Mouse (Mus musculus) stomach, embryonic 14.5 days (tissue): ENCODE results near the gene Mmp25. TPM values are rescaled to one million over a fixed set of nuclear protein-coding genes. Genes with fewer than 3 reads are reported as not detected.

Experiments
- ATAC-seq: fragments of 200-750 bp; cut with Nextera tagmentation; 2 replicates; pipeline ENCODE4 v1.8.0; 2017; ENCODE audit warnings: low read depth, moderate TSS enrichment; ENCODE audit not compliant: insufficient number of reproducible peaks, insufficient read depth, low FRiP score
- H3K27ac ChIP-seq: fragments of 300-500 bp; sonication (generic); 2 replicates; pipeline ENCODE4 v1.5.1; 2014; ENCODE audit warnings: mild to moderate bottlenecking, low read length, moderate library complexity, mixed read lengths
- H3K27me3 ChIP-seq: fragments of 300-500 bp; sonication (generic); 2 replicates; pipeline ENCODE4 v1.6.1; 2014; ENCODE audit warnings: low read length, control low read depth, mixed read lengths; ENCODE audit not compliant: control insufficient read depth, insufficient read depth
- H3K36me3 ChIP-seq: fragments of 300-500 bp; sonication (generic); 2 replicates; pipeline ENCODE4 v1.6.1; 2014; ENCODE audit warnings: mild to moderate bottlenecking, control low read depth, low read length, moderate library complexity, mixed read lengths; ENCODE audit not compliant: control insufficient read depth, insufficient read depth
- H3K4me1 ChIP-seq: fragments of 300-500 bp; sonication (generic); 2 replicates; pipeline ENCODE4 v1.6.1; 2014; ENCODE audit warnings: low read length, control low read depth, mixed read lengths; ENCODE audit not compliant: control insufficient read depth, insufficient read depth
- H3K4me2 ChIP-seq: fragments of 300-500 bp; sonication (generic); replicated peaks from 2 replicates; pipeline ENCODE4 v1.6.1; 2014; ENCODE audit warnings: low read depth, low read length, control low read depth
- H3K4me3 ChIP-seq: fragments of 300-500 bp; sonication (generic); 2 replicates; pipeline ENCODE4 v1.5.1; 2014; ENCODE audit warnings: low read depth, low read length, control low read depth
- H3K9ac ChIP-seq: fragments of 300-500 bp; sonication (generic); replicated peaks from 2 replicates; pipeline ENCODE4 v1.6.1; 2014; ENCODE audit warnings: low read depth, mild to moderate bottlenecking, control low read depth, low read length, moderate library complexity, mixed read lengths
- H3K9me3 ChIP-seq: fragments of 300-500 bp; sonication (generic); 2 replicates; pipeline ENCODE4 v1.6.1; 2016; ENCODE audit warnings: low read depth, low read length, control low read depth; ENCODE audit not compliant: control insufficient read depth
- WGBS: fragments of 180-500 bp; shearing (Covaris S2); extraction: QIAGEN DNeasy Blood & Tissue Kit; methylation state at CpG from one replicate; pipeline ENCODE4 v1.1.7; 2014; 5-methylcytosine and 5-hydroxymethylcytosine counted together
- polyA plus RNA-seq: library from polyadenylated mRNA; unstranded; fragments of >200 nt; fragmentation: Nextera tagmentation; extraction: Ambion mirVana; gene quantifications from 2 replicates; pipeline ENCODE4 v1.2.1, GENCODE M21; 2014

Mmp25 gene
- polyA plus RNA-seq, 1 experiment from 2014 or later = 0.74 TPM

GRCm38 (mm10) chr17:23672761-23673160 is 27.7 kb upstream of the Mmp25 start:
- Histone ChIP-seq H3K9ac (no peak overlapping the region), H3K4me1 (peaks cover 29% of the 10 kb centered on the region; the same call in 1 of the 2 replicates), H3K27me3 (no peaks in the 10 kb centered on the region), H3K9me3 (no peaks in the 10 kb centered on the region), H3K36me3 (peaks cover 23% of the 10 kb centered on the region), H3K27ac (no peak overlapping the region), H3K4me3 (peak overlapping the region; percentile 54; the same call in 1 of the 2 replicates), H3K4me2 (peak overlapping the region; percentile 72)
- no peak for ATAC-seq
- WGBS = 63% methylated on average over 3 of the region's 3 CpGs

GRCm38 (mm10) chr17:23671519-23671918 is 26.4 kb upstream of the Mmp25 start:
- H3K9ac ChIP-seq = no peak overlapping the region
- no peak for ATAC-seq
- no peak overlapping the region for H3K4me2 ChIP-seq
- H3K9me3 ChIP-seq = no peaks in the 10 kb centered on the region
- H3K4me3 ChIP-seq = no peak overlapping the region
- 97% methylated on average over 3 of the region's 3 CpGs for WGBS
- no peaks in the 10 kb centered on the region for H3K27me3 ChIP-seq
- H3K4me1 ChIP-seq = peaks cover 27% of the 10 kb centered on the region; the same call in 1 of the 2 replicates
- no peak overlapping the region for H3K27ac ChIP-seq
- H3K36me3 ChIP-seq = peaks cover 28% of the 10 kb centered on the region

- Histone ChIP-seq H3K4me3 (no peak overlapping the region), H3K4me2 (no peak overlapping the region), H3K9me3 (no peaks in the 10 kb centered on the region), H3K9ac (no peak overlapping the region), H3K36me3 (peaks cover 29% of the 10 kb centered on the region), H3K27ac (no peak overlapping the region), H3K4me1 (peaks cover 18% of the 10 kb centered on the region; the same call in 1 of the 2 replicates), H3K27me3 (no peaks in the 10 kb centered on the region)
- WGBS = 86% methylated on average over 7 of the region's 7 CpGs
- ATAC-seq = no peak
Observed at GRCm38 (mm10) chr17:23670516-23671074, 25.5 kb upstream of the Mmp25 start.

- Histone ChIP-seq H3K4me3 (no peak overlapping the region), H3K9me3 (no peaks in the 10 kb centered on the region), H3K4me1 (no peaks in the 10 kb centered on the region), H3K9ac (no peak overlapping the region), H3K36me3 (peaks cover 29% of the 10 kb centered on the region), H3K27me3 (peaks cover 9% of the 10 kb centered on the region), H3K4me2 (no peak overlapping the region), H3K27ac (no peak overlapping the region)
- ATAC-seq = no peak
- WGBS = 84% methylated on average over 14 of the region's 14 CpGs
Observed at GRCm38 (mm10) chr17:23665511-23665910, 20.4 kb upstream of the Mmp25 start.

GRCm38 (mm10) chr17:23664556-23665021 is 19.5 kb upstream of the Mmp25 start:
- no peak overlapping the region for H3K4me2 ChIP-seq

GRCm38 (mm10) chr17:23661526-23661925 is 16.4 kb upstream of the Mmp25 start:
- 5% methylated on average over 9 of the region's 9 CpGs for WGBS
- H3K4me2 ChIP-seq = peak overlapping the region; percentile 52; the same call in 1 of the 2 replicates
- H3K36me3 ChIP-seq = peaks cover 1% of the 10 kb centered on the region
- H3K27me3 ChIP-seq = peaks cover 18% of the 10 kb centered on the region
- no peak for ATAC-seq
- no peaks in the 10 kb centered on the region for H3K4me1 ChIP-seq
- no peak overlapping the region for H3K4me3 ChIP-seq
- no peak overlapping the region for H3K27ac ChIP-seq
- no peak overlapping the region for H3K9ac ChIP-seq
- H3K9me3 ChIP-seq = no peaks in the 10 kb centered on the region

More at GRCm38 (mm10) chr17:23664556-23665021, 19.5 kb upstream of the Mmp25 start:
- Histone ChIP-seq H3K27ac (no peak overlapping the region), H3K4me3 (no peak overlapping the region), H3K36me3 (peaks cover 22% of the 10 kb centered on the region), H3K27me3 (peaks cover 16% of the 10 kb centered on the region), H3K4me1 (no peaks in the 10 kb centered on the region), H3K9me3 (no peaks in the 10 kb centered on the region), H3K9ac (no peak overlapping the region)
- ATAC-seq = no peak
- WGBS = 10% methylated on average over 5 of the region's 5 CpGs

- Histone ChIP-seq H3K4me3 (peak overlapping the region; percentile 26), H3K4me2 (peak overlapping the region; percentile 52), H3K27me3 (peaks cover 18% of the 10 kb centered on the region), H3K27ac (no peak overlapping the region), H3K9me3 (no peaks in the 10 kb centered on the region), H3K36me3 (no peaks in the 10 kb centered on the region), H3K9ac (no peak overlapping the region), H3K4me1 (no peaks in the 10 kb centered on the region)
- WGBS = 2% methylated on average over 14 of the region's 14 CpGs
- peak; percentile 39; the same call in 1 of the 2 replicates for ATAC-seq
Observed at GRCm38 (mm10) chr17:23660876-23661200, 15.8 kb upstream of the Mmp25 start.

GRCm38 (mm10) chr17:23660117-23660875 is 15.2 kb upstream of the Mmp25 start, which contains the start of gene Bicdl2:
Bicdl2 (plus strand) TSS chr17:23660506.
- H3K36me3 ChIP-seq = no peaks in the 10 kb centered on the region
- H3K4me1 ChIP-seq = no peaks in the 10 kb centered on the region
- H3K27ac ChIP-seq = no peak within 1 kb of the TSS
- peak within 1 kb of the TSS; percentile 52 for H3K4me2 ChIP-seq
- H3K9ac ChIP-seq = 0 out of 2 replicates have a peak within 1 kb of the TSS, but pooled peaks have one; percentile 3
- H3K27me3 ChIP-seq = peaks cover 18% of the 10 kb centered on the region
- peak within 1 kb of the TSS; percentile 26 for H3K4me3 ChIP-seq
- 7% methylated on average over 27 of the region's 27 CpGs for WGBS
- peak; percentile 47 for ATAC-seq
- H3K9me3 ChIP-seq = no peaks in the 10 kb centered on the region
